Mouse (Mus musculus) limb, embryonic 14.5 days (tissue): ENCODE results near the gene Ptprn2. TPM values are rescaled to one million over a fixed set of nuclear protein-coding genes. Genes with fewer than 3 reads are reported as not detected.
A peak's percentile ranks its signal among the peaks of the same experiment; 100 is the strongest.

Experiments used
- ATAC-seq: fragments of 200-750 bp; cut with Nextera tagmentation; 2 replicates; pipeline ENCODE4 v1.8.0; 2017; ENCODE audit warnings: low read depth, moderate number of reproducible peaks, moderate TSS enrichment; ENCODE audit not compliant: low FRiP score
- DNase-seq: peaks from one replicate; pipeline ENCODE4 v3.0.0-alpha.2; 2015; ENCODE audit warnings: low spot score
- H3K27ac ChIP-seq: fragments of 300-500 bp; sonication (generic); replicated peaks from 2 replicates; pipeline ENCODE4 v1.5.1; 2014; ENCODE audit warnings: low read depth, mild to moderate bottlenecking, low read length, moderate library complexity, mixed read lengths
- H3K27me3 ChIP-seq: fragments of 300-500 bp; sonication (generic); 2 replicates; pipeline ENCODE4 v1.6.1; 2014; ENCODE audit warnings: low read length, mixed read lengths; ENCODE audit not compliant: control insufficient read depth, insufficient read depth
- H3K36me3 ChIP-seq: fragments of 300-500 bp; sonication (generic); 2 replicates; pipeline ENCODE4 v1.6.1; 2014; ENCODE audit warnings: mild to moderate bottlenecking, low read length, moderate library complexity, mixed read lengths; ENCODE audit not compliant: control insufficient read depth, insufficient read depth
- H3K4me1 ChIP-seq: fragments of 300-500 bp; sonication (generic); 2 replicates; pipeline ENCODE4 v1.6.1; 2014; ENCODE audit warnings: antibody characterized with exemption, low read length, mixed read lengths; ENCODE audit not compliant: control insufficient read depth, insufficient read depth
- H3K4me2 ChIP-seq: fragments of 300-500 bp; sonication (generic); replicated peaks from 2 replicates; pipeline ENCODE4 v1.6.1; 2014; ENCODE audit warnings: low read depth, mild to moderate bottlenecking, low read length, moderate library complexity; ENCODE audit not compliant: severe bottlenecking
- H3K4me3 ChIP-seq: fragments of 300-500 bp; sonication (generic); replicated peaks from 2 replicates; pipeline ENCODE4 v1.5.1; 2014; ENCODE audit warnings: low read length
- H3K9ac ChIP-seq: fragments of 300-500 bp; sonication (generic); 2 replicates; pipeline ENCODE4 v1.6.1; 2014; ENCODE audit warnings: mild to moderate bottlenecking, low read depth, low read length, moderate library complexity; ENCODE audit not compliant: severe bottlenecking
- H3K9me3 ChIP-seq: fragments of 300-500 bp; sonication (generic); 2 replicates; pipeline ENCODE4 v1.6.1; 2016; ENCODE audit warnings: low read length; ENCODE audit not compliant: control insufficient read depth
- POLR2A ChIP-seq: fragments of 200-500 bp; IDR thresholded peaks from 2 replicates; pipeline ENCODE4 v1.8.0; 2012; ENCODE audit warnings: inconsistent platforms, mild to moderate bottlenecking, moderate library complexity, borderline replicate concordance; ENCODE audit not compliant: insufficient read depth, insufficient read length; ENCODE audit errors: extremely low read depth
- WGBS: fragments of 180-500 bp; shearing (Covaris S2); extraction: QIAGEN DNeasy Blood & Tissue Kit; methylation state at CpG from one replicate; pipeline ENCODE4 v1.1.7; 2014; 5-methylcytosine and 5-hydroxymethylcytosine counted together
- polyA plus RNA-seq, 2 experiments: library from polyadenylated mRNA; depleted of rRNA in 1 of 2; stranded (reverse) in 1 of 2; unstranded in 1 of 2; fragments of >200 nt; fragmentation: Nextera tagmentation in 1 of 2; extraction: Ambion mirVana in 1 of 2; gene quantifications; 2 replicates each; pipeline versions ENCODE4 v1.2.1 to v1.2.3; 2012 to 2014

The Ptprn2 gene
- polyA plus RNA-seq, 2 experiments, result 0.08 to 0.65 TPM

DNA sequence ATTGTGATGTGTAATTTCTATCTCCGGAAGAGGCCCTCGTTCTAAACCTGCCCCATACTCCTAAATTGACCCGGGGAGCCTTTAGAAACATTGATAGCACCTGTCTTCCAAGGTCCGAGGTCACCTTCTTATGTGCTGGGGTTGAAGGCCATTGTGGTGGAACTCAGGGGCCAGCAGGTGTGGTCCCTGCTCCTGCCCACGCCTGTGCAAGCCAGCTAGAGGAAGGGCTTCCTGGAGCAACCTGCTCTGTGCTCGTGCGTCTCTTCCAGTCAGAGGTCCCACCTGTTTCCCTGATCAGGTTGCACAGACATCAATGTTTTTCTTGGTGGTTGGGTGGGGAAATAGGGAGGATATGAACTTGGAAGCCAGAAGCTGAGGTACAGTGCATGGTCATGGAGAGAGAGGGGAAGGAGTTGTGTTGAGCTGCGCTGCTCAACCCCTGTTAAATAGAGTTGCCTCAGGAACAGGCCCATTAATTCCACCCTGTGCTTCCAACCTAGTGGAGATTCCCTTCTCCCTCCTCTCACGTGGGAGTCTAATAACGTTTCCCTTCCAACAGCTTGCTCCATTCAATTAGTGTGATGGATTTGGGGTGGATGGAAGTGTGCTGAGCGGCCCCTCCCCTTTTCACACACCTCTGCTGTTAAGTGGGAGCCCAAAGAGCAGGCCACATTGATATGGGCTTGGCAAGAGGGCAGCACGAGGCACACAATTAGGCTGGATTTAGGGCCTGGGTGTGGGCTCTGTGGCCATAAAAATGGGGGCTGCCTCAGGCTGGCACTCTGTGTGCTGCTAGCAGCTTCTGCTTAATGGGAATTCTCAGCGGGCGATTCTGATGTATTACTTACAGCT lies 156.0 kb downstream of the Ptprn2 start:
- Histone ChIP-seq H3K27me3 (no peaks in the 10 kb centered on the region), H3K4me1 (peaks cover 16% of the 10 kb centered on the region), H3K36me3 (no peaks in the 10 kb centered on the region), H3K27ac (no peak overlapping the region), H3K9ac (no peak overlapping the region), H3K4me3 (no peak overlapping the region), H3K9me3 (no peaks in the 10 kb centered on the region), H3K4me2 (no peak overlapping the region)
- ATAC-seq (no peak; the same call in 1 of the 2 replicates), DNase-seq (peak; percentile 29)
- WGBS, result 14% methylated on average over 14 of the region's 14 CpGs
- no peak for TF ChIP-seq POLR2A

DNA sequence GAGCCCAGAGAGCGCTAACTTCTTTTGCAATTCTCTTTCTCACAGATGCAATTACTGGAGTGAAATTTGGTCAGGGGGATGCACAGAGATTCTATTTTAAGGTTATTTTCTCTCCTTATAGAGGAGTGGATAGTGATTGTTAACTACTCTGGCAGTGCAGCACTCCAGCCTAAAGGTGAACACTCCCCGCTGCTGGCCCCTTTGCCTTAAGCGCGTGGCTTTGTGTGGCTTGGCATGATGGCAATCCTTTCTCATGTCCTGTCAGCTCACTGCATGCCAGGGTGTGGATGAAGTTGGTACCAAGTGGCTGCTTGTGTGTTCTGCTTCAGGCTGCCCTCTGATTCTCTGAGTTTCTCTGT lies 156.7 kb downstream of the Ptprn2 start:
- peaks cover 16% of the 10 kb centered on the region for H3K4me1 ChIP-seq
- no peaks in the 10 kb centered on the region for H3K9me3 ChIP-seq
- ATAC-seq (no peak), DNase-seq (no peak)
- no peak overlapping the region for H3K4me2 ChIP-seq
- H3K9ac ChIP-seq, result no peak overlapping the region
- H3K4me3 ChIP-seq, result no peak overlapping the region
- no peaks in the 10 kb centered on the region for H3K36me3 ChIP-seq
- no peak overlapping the region for H3K27ac ChIP-seq
- no peaks in the 10 kb centered on the region for H3K27me3 ChIP-seq
- 27% methylated on average over 4 of the region's 4 CpGs for WGBS
- TF ChIP-seq POLR2A, result no peak

- TF ChIP-seq POLR2A, result no peak
- H3K27me3 ChIP-seq, result no peaks in the 10 kb centered on the region
- H3K4me2 ChIP-seq, result no peak overlapping the region
- H3K4me1 ChIP-seq, result peaks cover 10% of the 10 kb centered on the region
- ATAC-seq (no peak), DNase-seq (no peak)
- no peak overlapping the region for H3K4me3 ChIP-seq
- H3K27ac ChIP-seq, result no peak overlapping the region
- H3K36me3 ChIP-seq, result no peaks in the 10 kb centered on the region
- no peak overlapping the region for H3K9ac ChIP-seq
- H3K9me3 ChIP-seq, result no peaks in the 10 kb centered on the region
Observed at GRCm38 (mm10) chr12:116646771-116647170, 161.3 kb downstream of the Ptprn2 start.

DNA sequence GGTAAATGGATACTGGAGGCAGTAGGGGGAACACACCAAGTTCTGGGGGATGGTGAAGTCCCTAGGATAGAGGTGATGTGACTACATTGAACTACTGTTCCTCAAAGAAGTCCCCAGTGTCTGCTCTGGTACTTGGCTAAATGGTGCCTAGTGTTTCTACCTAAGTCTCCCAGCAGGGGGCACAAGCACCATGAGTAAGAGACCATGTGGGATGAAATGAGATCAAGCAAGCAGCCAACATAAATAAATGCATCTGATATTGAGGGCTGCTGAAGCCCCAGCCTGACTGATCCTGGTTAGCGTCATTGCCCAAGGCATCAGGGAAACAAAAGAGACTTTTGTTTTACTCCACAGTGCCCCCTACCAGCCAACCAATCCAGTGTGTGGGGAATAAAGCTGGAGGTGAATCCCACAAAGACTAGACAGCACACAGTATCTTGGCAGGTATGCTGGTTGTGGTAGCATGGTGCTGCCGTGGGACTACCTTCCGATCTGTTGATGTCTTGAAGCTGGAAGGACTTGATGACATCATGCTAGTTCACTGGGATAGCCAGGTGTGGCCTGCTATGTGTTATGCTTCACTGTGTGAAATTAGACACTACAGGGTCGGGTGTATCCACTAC lies 163.2 kb downstream of the Ptprn2 start:
- ATAC-seq (no peak), DNase-seq (peak; percentile 9)
- Histone ChIP-seq H3K9me3 (no peaks in the 10 kb centered on the region), H3K36me3 (no peaks in the 10 kb centered on the region), H3K27me3 (no peaks in the 10 kb centered on the region), H3K4me3 (no peak overlapping the region), H3K4me2 (no peak overlapping the region), H3K4me1 (no peaks in the 10 kb centered on the region), H3K9ac (no peak overlapping the region), H3K27ac (no peak overlapping the region)
- no peak for TF ChIP-seq POLR2A
- WGBS, result 66% methylated on average over 4 of the region's 4 CpGs

GRCm38 (mm10) chr12:116653684-116654083 lies 168.2 kb downstream of the Ptprn2 start:
- no peaks in the 10 kb centered on the region for H3K36me3 ChIP-seq
- DNase-seq, result no peak
- no peak overlapping the region for H3K9ac ChIP-seq
- H3K27ac ChIP-seq, result no peak overlapping the region
- TF ChIP-seq POLR2A, result no peak
- H3K4me2 ChIP-seq, result no peak overlapping the region
- no peak overlapping the region for H3K4me3 ChIP-seq
- H3K9me3 ChIP-seq, result no peaks in the 10 kb centered on the region
- no peaks in the 10 kb centered on the region for H3K4me1 ChIP-seq
- ATAC-seq, result no peak
- 64% methylated on average over 1 of the region's 1 CpGs for WGBS
- H3K27me3 ChIP-seq, result no peaks in the 10 kb centered on the region
